Mouse (Mus musculus) cerebellum, adult 2 months (tissue): ENCODE results near the gene Tuba1a. TPM values are rescaled to one million over a fixed set of nuclear protein-coding genes. Genes with fewer than 3 reads are reported as not detected.

Experiments
- DNase-seq, 2 experiments: peaks; one replicate each; pipeline ENCODE4 v3.0.0; 2021
- H3K27ac ChIP-seq: fragments of 200-500 bp; 2 replicates; pipeline ENCODE4 v1.5.1; 2012; ENCODE audit warnings: low read length, control low read depth, inconsistent platforms; ENCODE audit not compliant: insufficient read depth
- H3K27me3 ChIP-seq: fragments of 200-500 bp; 2 replicates; pipeline ENCODE4 v1.6.1; 2012; ENCODE audit warnings: inconsistent platforms, mild to moderate bottlenecking, low read length, moderate library complexity; ENCODE audit not compliant: control insufficient read depth, insufficient read depth
- H3K4me1 ChIP-seq: fragments of 200-500 bp; 2 replicates; pipeline ENCODE4 v1.6.1; 2011; ENCODE audit warnings: low read length; ENCODE audit not compliant: control insufficient read depth, insufficient read depth
- H3K4me3 ChIP-seq: fragments of 200-500 bp; replicated peaks from 2 replicates; pipeline ENCODE3; 2011; ENCODE audit warnings: mild to moderate bottlenecking, low read depth, low read length, control low read depth; ENCODE audit not compliant: insufficient read depth
- CTCF ChIP-seq: fragments of 200-500 bp; IDR thresholded peaks from 2 replicates; pipeline ENCODE4 v1.5.1; 2011; ENCODE audit warnings: low read depth, mild to moderate bottlenecking, control low read depth, low read length, moderate library complexity, borderline replicate concordance; ENCODE audit not compliant: insufficient read depth
- POLR2A ChIP-seq: fragments of 200-500 bp; IDR thresholded peaks from 2 replicates; pipeline ENCODE4 v1.6.1; 2011; ENCODE audit warnings: low read length, control low read depth, borderline replicate concordance; ENCODE audit not compliant: insufficient read depth
- WGBS: fragments of 180-500 bp; shearing (Covaris S2); methylation state at CpG from one replicate; pipeline ENCODE4 v1.1.7; 2018; 5-methylcytosine and 5-hydroxymethylcytosine counted together
- polyA plus RNA-seq: library from polyadenylated mRNA; depleted of rRNA; stranded (reverse); fragments of >200 nt; gene quantifications from 2 replicates; pipeline ENCODE4 v1.2.3, GENCODE M21; 2012

Tuba1a gene
- polyA plus RNA-seq, 1 experiment = 1,294 TPM

GRCm38 (mm10) chr15:98988787-98989186 lies 35.3 kb upstream of the Tuba1a start:
- TF ChIP-seq POLR2A = no peak
- no peak for TF ChIP-seq CTCF
- peaks cover 11% of the 10 kb centered on the region for H3K4me1 ChIP-seq
- H3K27me3 ChIP-seq = no peaks in the 10 kb centered on the region
- H3K27ac ChIP-seq = no peak overlapping the region
- DNase-seq = no peak
- WGBS = 67% methylated on average over 3 of the region's 3 CpGs
- H3K4me3 ChIP-seq = no peak overlapping the region

- Histone ChIP-seq H3K4me1 (peaks cover 17% of the 10 kb centered on the region), H3K27me3 (no peaks in the 10 kb centered on the region), H3K4me3 (no peak overlapping the region), H3K27ac (no peak overlapping the region; the same call in 1 of the 2 replicates)
- TF ChIP-seq CTCF (no peak), POLR2A (no peak)
- 50% methylated on average over 8 of the region's 8 CpGs for WGBS
- no peak for DNase-seq
Measured at GRCm38 (mm10) chr15:98987661-98988181, 34.2 kb upstream of the Tuba1a start.

- H3K27me3 ChIP-seq = no peaks in the 10 kb centered on the region
- WGBS = 39% methylated on average over 7 of the region's 7 CpGs
- H3K4me3 ChIP-seq = no peak overlapping the region
- TF ChIP-seq CTCF = no peak
- no peak for TF ChIP-seq POLR2A
- peak overlapping the region; percentile 43; the same call in 1 of the 2 replicates for H3K27ac ChIP-seq
- DNase-seq = no peak
- peaks cover 14% of the 10 kb centered on the region for H3K4me1 ChIP-seq
Measured at GRCm38 (mm10) chr15:98987077-98987630, 33.7 kb upstream of the Tuba1a start.

DNA sequence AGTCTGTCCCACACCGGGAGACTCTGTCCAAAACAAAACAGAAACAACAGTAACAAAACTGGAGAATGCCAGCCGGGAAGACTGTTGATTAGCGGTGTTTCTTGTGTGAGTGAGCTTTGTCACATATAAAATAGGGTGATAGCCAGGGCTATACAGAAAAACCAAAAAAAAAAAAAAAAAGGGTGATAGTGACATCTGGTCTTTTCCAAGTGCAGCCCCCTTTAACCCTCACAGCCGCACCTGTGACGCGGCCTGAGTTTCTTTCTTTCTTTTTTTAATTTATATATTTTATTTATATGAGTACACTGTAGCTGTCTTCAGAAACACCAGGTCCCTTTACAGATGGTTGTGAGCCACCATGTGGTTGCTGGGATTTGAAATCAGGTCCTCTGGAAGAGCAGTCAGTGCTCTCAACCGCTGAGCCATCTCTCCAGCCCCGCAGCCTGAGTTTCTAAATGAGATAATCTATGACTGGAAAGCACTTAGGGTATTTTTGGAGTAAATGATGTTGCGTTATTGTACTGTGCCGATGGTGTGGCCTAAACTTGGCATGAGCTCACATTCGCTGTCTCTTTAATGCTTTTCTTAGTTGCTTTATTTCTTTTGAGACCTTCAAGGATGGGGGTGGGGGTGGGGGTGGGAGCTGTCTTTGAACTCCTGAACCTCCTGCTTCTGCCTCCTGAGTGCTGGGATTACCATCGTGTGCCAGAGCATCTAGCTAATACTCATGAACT lies 32.6 kb upstream of the Tuba1a start:
- H3K4me1 ChIP-seq = peaks cover 9% of the 10 kb centered on the region
- peak overlapping the region; percentile 55 for H3K4me3 ChIP-seq
- no peak for TF ChIP-seq CTCF
- no peak for TF ChIP-seq POLR2A
- DNase-seq = no peak
- H3K27ac ChIP-seq = peak overlapping the region; percentile 83
- 23% methylated on average over 12 of the region's 12 CpGs for WGBS
- no peaks in the 10 kb centered on the region for H3K27me3 ChIP-seq

- DNase-seq = peak; percentile 85 to 87
- under 1% methylated on average over 29 of the region's 29 CpGs for WGBS
- Histone ChIP-seq H3K4me3 (peak overlapping the region; percentile 55), H3K27me3 (no peaks in the 10 kb centered on the region), H3K4me1 (peaks cover 6% of the 10 kb centered on the region; the same call in 1 of the 2 replicates), H3K27ac (peak overlapping the region; percentile 83)
- TF ChIP-seq CTCF (no peak), POLR2A (peak; percentile 91)
Measured at GRCm38 (mm10) chr15:98985240-98985981, 31.9 kb upstream of the Tuba1a start.

DNA sequence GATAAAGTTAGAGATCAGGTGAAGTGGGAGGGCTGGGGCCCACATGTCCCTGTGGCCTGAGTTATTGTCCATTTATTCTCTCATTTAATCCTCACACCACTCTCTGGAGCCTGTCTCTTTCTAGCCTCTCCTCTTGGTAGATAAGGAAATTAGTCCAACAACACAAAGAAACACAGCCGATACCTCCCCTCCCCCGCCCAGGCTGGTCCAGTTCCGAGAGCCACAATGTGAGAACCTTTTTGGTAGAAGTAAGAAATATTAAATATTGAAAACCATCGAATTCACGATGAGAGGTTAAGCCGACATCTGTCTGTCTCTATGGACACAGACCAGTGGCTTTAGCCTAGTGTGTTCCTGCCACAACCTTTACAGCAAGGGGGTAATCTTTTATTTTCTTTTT lies 31.2 kb upstream of the Tuba1a start:
- no peak for TF ChIP-seq CTCF
- no peak for TF ChIP-seq POLR2A
- WGBS = 14% methylated on average over 6 of the region's 6 CpGs
- Histone ChIP-seq H3K27ac (0 out of 2 replicates have a peak overlapping the region, but pooled peaks have one; percentile 29), H3K4me1 (peaks cover 9% of the 10 kb centered on the region; the same call in 1 of the 2 replicates), H3K4me3 (no peak overlapping the region), H3K27me3 (no peaks in the 10 kb centered on the region)
- DNase-seq = peak in 1 of 2 experiments; percentile 41

DNA sequence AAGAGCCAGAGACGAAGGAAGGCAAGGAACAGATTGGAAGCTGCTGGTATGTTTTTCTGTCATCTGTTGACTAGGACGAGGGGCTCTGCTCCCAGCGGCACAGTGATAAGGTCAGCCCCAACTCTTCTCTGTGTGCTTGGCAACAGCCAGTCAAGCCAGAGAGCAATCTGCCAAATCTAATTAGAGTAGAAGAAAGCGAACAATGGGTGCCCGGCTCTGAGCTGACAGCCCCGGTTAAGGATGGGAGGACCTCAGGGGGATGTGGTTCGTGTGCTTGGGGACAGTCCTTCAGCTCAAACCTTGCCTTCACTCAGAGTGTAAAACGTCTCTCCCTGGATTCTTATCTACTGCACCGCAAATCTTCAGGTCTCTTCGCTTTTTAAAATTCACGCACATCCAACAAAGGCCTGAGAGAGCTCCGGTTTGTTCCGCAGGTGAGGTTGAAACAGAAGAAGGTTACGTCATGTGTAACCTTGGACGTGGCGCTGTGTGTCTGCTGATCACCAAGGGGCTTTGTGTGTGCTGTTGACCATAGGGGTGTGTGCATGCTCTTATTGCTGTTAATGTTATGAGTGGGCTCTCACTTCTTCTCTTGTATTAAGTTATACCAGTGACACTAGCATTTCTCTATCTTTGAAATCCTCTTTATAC lies 30.1 kb upstream of the Tuba1a start:
- peak overlapping the region; percentile 44 for H3K4me3 ChIP-seq
- WGBS = 29% methylated on average over 16 of the region's 16 CpGs
- DNase-seq = peak; percentile 41 to 49
- peak overlapping the region; percentile 63; the same call in 1 of the 2 replicates for H3K27ac ChIP-seq
- no peaks in the 10 kb centered on the region for H3K27me3 ChIP-seq
- H3K4me1 ChIP-seq = peaks cover 9% of the 10 kb centered on the region; the same call in 1 of the 2 replicates
- TF ChIP-seq CTCF (no peak), POLR2A (no peak)
